Mouse (Mus musculus): Measurements from ENCODE around the gene Cep57l1. TPM values are rescaled to one million over a fixed set of nuclear protein-coding genes. Genes with fewer than 3 reads are reported as not detected.

Gene Cep57l1
- polyA plus RNA-seq, 1 experiment from 2014 or later, result 5.3 TPM

DNA sequence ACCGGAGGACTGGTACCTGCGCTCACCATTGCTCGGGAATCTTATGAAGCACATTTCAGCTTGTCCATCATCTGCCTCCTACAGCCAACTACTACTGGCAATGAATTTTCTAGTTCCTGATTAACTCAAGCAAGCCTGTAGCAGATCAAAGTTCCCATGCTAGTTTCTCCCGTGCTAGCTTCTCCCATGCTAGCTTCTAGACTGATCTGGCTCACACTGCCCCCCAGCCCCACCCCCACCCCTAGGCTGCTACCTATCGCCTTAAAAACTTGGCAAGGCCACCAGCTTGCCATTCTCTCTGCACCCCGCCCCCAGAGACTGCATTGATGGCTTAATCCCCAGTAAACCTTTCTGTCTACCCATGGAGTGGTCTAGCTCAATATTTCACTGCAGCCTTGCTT lies 133.0 kb downstream of the Cep57l1 start:
- no peaks in the 10 kb centered on the region for H3K36me3 ChIP-seq (ENCODE audit: control insufficient read depth, insufficient read depth, low read length)
- no peaks in the 10 kb centered on the region for H3K27me3 ChIP-seq (ENCODE audit: control insufficient read depth, insufficient read depth, low read length)
- no peak overlapping the region for H3K9ac ChIP-seq (ENCODE audit: low read length)
- ATAC-seq (ENCODE audit: low FRiP score, low TSS enrichment) (no peak), DNase-seq (ENCODE audit: low spot score) (no peak)
- WGBS, result 69% methylated on average over 6 of the region's 6 CpGs
- TF ChIP-seq EP300 (optimal IDR thresholded peaks at IDR 0.05) (no peak), CTCF (IDR thresholded peaks at IDR 0.05; ENCODE audit: low read depth) (no peak)
- H3K4me3 ChIP-seq (ENCODE audit: low read depth, low read length), result no peak overlapping the region
- H3K9me3 ChIP-seq (ENCODE audit: control insufficient read depth, low read length), result no peaks in the 10 kb centered on the region
- no peak overlapping the region for H3K4me2 ChIP-seq (replicated peaks; ENCODE audit: low read depth)
- no peaks in the 10 kb centered on the region for H3K4me1 ChIP-seq (replicated peaks; ENCODE audit: control insufficient read depth, insufficient read depth)
- H3K27ac ChIP-seq (replicated peaks), result no peak overlapping the region

DNA sequence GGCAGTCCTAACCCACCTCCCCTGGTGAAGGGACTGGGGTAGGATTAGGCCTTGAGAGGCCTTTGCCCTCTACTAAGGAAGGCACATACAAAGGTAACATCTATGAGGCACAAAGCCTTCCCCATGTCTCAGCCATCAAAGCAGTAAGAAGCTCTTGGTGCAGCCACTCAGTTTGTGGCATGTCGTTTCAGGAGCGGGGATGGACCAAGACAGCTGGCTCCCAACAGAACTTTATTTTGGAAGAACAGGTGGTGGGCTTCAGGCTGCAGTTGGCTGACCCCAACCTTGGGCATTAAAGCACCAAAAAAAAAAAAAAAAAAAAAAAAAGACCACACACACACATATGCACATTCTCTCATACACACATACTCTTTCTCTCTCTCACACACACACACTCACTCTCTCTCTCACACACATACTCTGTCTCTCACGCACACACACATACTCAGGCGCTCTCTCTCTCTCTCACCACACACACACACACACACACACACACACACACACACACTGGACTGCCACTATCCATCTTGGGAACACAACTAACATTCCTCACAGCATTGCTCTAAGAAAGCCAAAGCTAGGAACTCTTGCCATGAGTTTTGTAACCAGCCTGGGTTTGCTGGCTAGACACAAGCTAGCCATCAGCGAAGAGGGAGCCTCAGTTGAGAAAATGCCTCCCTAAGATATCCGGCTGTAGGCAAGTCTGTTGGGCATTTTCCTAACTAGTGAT lies 133.7 kb downstream of the Cep57l1 start:
- H3K4me3 ChIP-seq (ENCODE audit: low read depth, low read length), result no peak overlapping the region
- WGBS, result 66% methylated on average over 6 of the region's 6 CpGs
- TF ChIP-seq EP300 (optimal IDR thresholded peaks at IDR 0.05) (no peak), CTCF (IDR thresholded peaks at IDR 0.05; ENCODE audit: low read depth) (no peak)

DNA sequence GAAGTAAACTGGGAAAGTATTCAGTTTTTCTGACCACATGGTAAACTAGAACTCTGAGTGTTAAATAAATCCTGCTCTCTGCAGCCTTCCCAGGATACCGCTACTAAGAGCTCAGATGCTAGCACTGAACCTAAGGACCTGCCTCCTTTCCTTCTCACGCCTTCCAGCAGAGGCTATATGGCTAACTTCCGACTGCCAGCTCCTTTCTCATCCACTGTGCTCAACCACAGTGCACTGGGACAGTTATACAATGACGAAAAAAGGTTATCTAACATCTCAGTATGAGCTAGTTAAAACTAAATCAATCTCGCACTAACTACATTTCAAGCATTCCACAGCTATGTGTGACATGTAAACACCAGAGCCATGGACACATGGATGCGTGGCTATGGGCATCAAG lies 134.4 kb downstream of the Cep57l1 start:
- H3K4me1 ChIP-seq (replicated peaks; ENCODE audit: control insufficient read depth, insufficient read depth), result no peaks in the 10 kb centered on the region
- H3K9ac ChIP-seq (ENCODE audit: low read length), result no peak overlapping the region
- no peaks in the 10 kb centered on the region for H3K27me3 ChIP-seq (ENCODE audit: control insufficient read depth, insufficient read depth, low read length)
- no peak for ATAC-seq (ENCODE audit: low FRiP score, low TSS enrichment)
- 39% methylated on average over 6 of the region's 6 CpGs for WGBS
- DNase-seq (ENCODE audit: low spot score), result no peak
- H3K36me3 ChIP-seq (ENCODE audit: control insufficient read depth, insufficient read depth, low read length), result no peaks in the 10 kb centered on the region
- no peaks in the 10 kb centered on the region for H3K9me3 ChIP-seq (ENCODE audit: control insufficient read depth, low read length)
- H3K4me2 ChIP-seq (replicated peaks; ENCODE audit: low read depth), result no peak overlapping the region
- no peak overlapping the region for H3K4me3 ChIP-seq (ENCODE audit: low read depth, low read length)
- TF ChIP-seq EP300 (optimal IDR thresholded peaks at IDR 0.05), result no peak
- TF ChIP-seq CTCF (IDR thresholded peaks at IDR 0.05; ENCODE audit: low read depth), result no peak
- H3K27ac ChIP-seq (replicated peaks), result no peak overlapping the region

More for the DNA sequence above, 133.7 kb downstream of the Cep57l1 start:
- Histone ChIP-seq H3K4me1 (replicated peaks; ENCODE audit: control insufficient read depth, insufficient read depth) (no peaks in the 10 kb centered on the region), H3K9ac (ENCODE audit: low read length) (no peak overlapping the region), H3K36me3 (ENCODE audit: control insufficient read depth, insufficient read depth, low read length) (no peaks in the 10 kb centered on the region), H3K27me3 (ENCODE audit: control insufficient read depth, insufficient read depth, low read length) (no peaks in the 10 kb centered on the region), H3K4me2 (replicated peaks; ENCODE audit: low read depth) (no peak overlapping the region), H3K9me3 (ENCODE audit: control insufficient read depth, low read length) (no peaks in the 10 kb centered on the region), H3K27ac (replicated peaks) (no peak overlapping the region)
- DNase-seq (ENCODE audit: low spot score) (no peak), ATAC-seq (ENCODE audit: low FRiP score, low TSS enrichment) (no peak)

DNA sequence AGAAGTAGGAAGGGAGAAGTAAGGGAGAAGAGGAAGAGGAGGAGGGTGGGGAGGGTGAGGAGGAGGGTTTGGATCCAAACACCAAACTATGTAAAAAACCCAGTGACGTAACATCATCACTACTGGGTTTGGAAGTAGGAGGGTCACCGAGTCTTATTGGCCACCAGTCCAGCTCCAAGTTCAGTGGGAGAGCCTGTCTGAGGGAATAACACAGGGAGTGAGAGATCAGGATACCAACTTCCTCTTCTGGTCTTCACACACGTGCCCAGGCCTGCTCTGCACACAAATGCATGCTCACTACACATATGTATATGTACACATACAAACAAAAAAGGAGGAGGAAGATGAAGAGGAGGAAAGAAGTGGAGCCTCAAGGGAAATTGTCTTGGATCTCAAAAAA lies 135.3 kb downstream of the Cep57l1 start:
- no peaks in the 10 kb centered on the region for H3K27me3 ChIP-seq (ENCODE audit: control insufficient read depth, insufficient read depth, low read length)
- TF ChIP-seq EP300 (optimal IDR thresholded peaks at IDR 0.05) (no peak), CTCF (IDR thresholded peaks at IDR 0.05; ENCODE audit: low read depth) (no peak)
- H3K4me1 ChIP-seq (replicated peaks; ENCODE audit: control insufficient read depth, insufficient read depth), result no peaks in the 10 kb centered on the region
- WGBS, result 76% methylated on average over 3 of the region's 3 CpGs
- no peaks in the 10 kb centered on the region for H3K9me3 ChIP-seq (ENCODE audit: control insufficient read depth, low read length)
- no peak overlapping the region for H3K27ac ChIP-seq (replicated peaks)
- H3K4me2 ChIP-seq (replicated peaks; ENCODE audit: low read depth), result no peak overlapping the region
- no peak for DNase-seq (ENCODE audit: low spot score)
- no peak for ATAC-seq (ENCODE audit: low FRiP score, low TSS enrichment)
- no peak overlapping the region for H3K9ac ChIP-seq (ENCODE audit: low read length)
- no peak overlapping the region for H3K4me3 ChIP-seq (ENCODE audit: low read depth, low read length)
- H3K36me3 ChIP-seq (ENCODE audit: control insufficient read depth, insufficient read depth, low read length), result no peaks in the 10 kb centered on the region

DNA sequence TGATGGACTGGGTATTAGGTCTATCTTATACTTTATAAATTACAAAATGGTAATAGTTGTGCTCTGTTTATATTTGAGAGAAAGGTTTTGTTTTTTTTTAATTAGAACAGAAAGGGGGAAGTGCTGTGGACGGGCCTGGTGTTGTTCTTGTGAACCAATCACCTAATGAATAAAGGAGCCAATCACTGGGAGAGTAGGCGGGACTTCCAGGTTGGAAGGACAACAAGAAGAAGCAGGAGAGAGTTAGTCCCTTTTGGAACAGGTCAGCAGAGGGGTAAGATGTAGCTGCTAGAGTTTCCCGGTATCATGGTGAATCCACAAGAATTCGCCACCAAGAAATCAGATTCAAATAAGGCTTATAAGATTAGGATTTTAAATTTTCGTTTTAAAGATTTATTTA lies 139.5 kb downstream of the Cep57l1 start:
- no peak for TF ChIP-seq CTCF (IDR thresholded peaks at IDR 0.05; ENCODE audit: low read depth)
- no peak for TF ChIP-seq EP300 (optimal IDR thresholded peaks at IDR 0.05)
- DNase-seq (ENCODE audit: low spot score) (no peak), ATAC-seq (ENCODE audit: low FRiP score, low TSS enrichment) (no peak)
- Histone ChIP-seq H3K9me3 (ENCODE audit: control insufficient read depth, low read length) (no peaks in the 10 kb centered on the region), H3K36me3 (ENCODE audit: control insufficient read depth, insufficient read depth, low read length) (no peaks in the 10 kb centered on the region), H3K4me1 (replicated peaks; ENCODE audit: control insufficient read depth, insufficient read depth) (no peaks in the 10 kb centered on the region), H3K4me3 (ENCODE audit: low read depth, low read length) (no peak overlapping the region), H3K9ac (ENCODE audit: low read length) (no peak overlapping the region), H3K27me3 (ENCODE audit: control insufficient read depth, insufficient read depth, low read length) (no peaks in the 10 kb centered on the region), H3K4me2 (replicated peaks; ENCODE audit: low read depth) (no peak overlapping the region), H3K27ac (replicated peaks) (no peak overlapping the region)
- 75% methylated on average over 5 of the region's 5 CpGs for WGBS

Small RNA genes within 50 kb of the gene (microRNA-seq; reads per million reads assigned to microRNA genes)
- gene Mir3473b, result not detected

Other genes with a start within 250 kb of the Cep57l1 start
- gene Ccdc162, start 93.2 kb downstream of the Cep57l1 start, polyA plus RNA-seq (2015; fragmentation: Nextera tagmentation; extraction: Ambion mirVana), result 0.69 TPM in 2 replicates
- 18.2 and 20.1 TPM in 2 replicates for gene Sesn1, start 64 bp upstream of the Cep57l1 start, polyA plus RNA-seq (2015; fragmentation: Nextera tagmentation; extraction: Ambion mirVana)
- gene Armc2, start 208.6 kb upstream of the Cep57l1 start, polyA plus RNA-seq (2015; fragmentation: Nextera tagmentation; extraction: Ambion mirVana), result 1.5 and 1.8 TPM in 2 replicates